Mouse (Mus musculus): Measurements from ENCODE around the gene Gaa. TPM values are rescaled to one million over a fixed set of nuclear protein-coding genes. Genes with fewer than 3 reads are reported as not detected.

Gene Gaa
- polyA plus RNA-seq, 1 experiment = 86.4 TPM

GRCm38 (mm10) chr11:119330592-119330991, 62.9 kb downstream of the Gaa start:
- Histone ChIP-seq H3K27me3 (ENCODE audit: control insufficient read depth, insufficient read depth, insufficient read length) (peaks cover 38% of the 10 kb centered on the region), H3K79me2 (ENCODE audit: control insufficient read depth, insufficient read depth) (no peaks in the 10 kb centered on the region), H3K4me3 (no peak overlapping the region), H3K4me2 (ENCODE audit: low read depth) (no peak overlapping the region), H3K36me3 (ENCODE audit: control insufficient read depth, insufficient read depth) (no peaks in the 10 kb centered on the region), H3ac (ENCODE audit: control insufficient read depth, insufficient read length) (no peak overlapping the region)
- TF ChIP-seq POLR2AphosphoS2 (IDR thresholded peaks at IDR 0.05; ENCODE audit: insufficient read length, low read depth) (no peak), USF1 (IDR thresholded peaks at IDR 0.05; ENCODE audit: low read depth) (no peak), POLR2A (IDR thresholded peaks at IDR 0.05; ENCODE audit: insufficient read length, low read depth) (no peak), REST (IDR thresholded peaks at IDR 0.05; ENCODE audit: insufficient read depth, insufficient read length) (no peak), SRF (IDR thresholded peaks at IDR 0.05; ENCODE audit: control insufficient read depth, insufficient read length, low read depth) (no peak), TCF12 (IDR thresholded peaks at IDR 0.05; ENCODE audit: insufficient read depth, poor library complexity, severe bottlenecking) (no peak), MAX (IDR thresholded peaks at IDR 0.05; ENCODE audit: low read depth) (no peak), CEBPB (IDR thresholded peaks at IDR 0.05; ENCODE audit: insufficient read depth, poor library complexity, severe bottlenecking) (no peak), E2F4 (IDR thresholded peaks at IDR 0.05; ENCODE audit: insufficient read depth) (no peak), MYOD1 (IDR thresholded peaks at IDR 0.05; ENCODE audit: control insufficient read depth in 1 of 3, insufficient read length in 2 of 3, low read depth in 2 of 3) (no peak), TCF3 (IDR thresholded peaks at IDR 0.05; ENCODE audit: insufficient read length, low read depth) (no peak), MYOG (IDR thresholded peaks at IDR 0.05; ENCODE audit: control insufficient read depth in 1 of 3, insufficient read depth in 1 of 3, insufficient read length in 2 of 3, low read depth in 2 of 3) (no peak)

GRCm38 (mm10) chr11:119331970-119332369, 64.3 kb downstream of the Gaa start:
- no peaks in the 10 kb centered on the region for H3K36me3 ChIP-seq (ENCODE audit: control insufficient read depth, insufficient read depth)
- no peak for TF ChIP-seq TCF12 (IDR thresholded peaks at IDR 0.05; ENCODE audit: insufficient read depth, poor library complexity, severe bottlenecking)
- TF ChIP-seq REST (IDR thresholded peaks at IDR 0.05; ENCODE audit: insufficient read depth, insufficient read length) = no peak
- no peak for TF ChIP-seq SRF (IDR thresholded peaks at IDR 0.05; ENCODE audit: control insufficient read depth, insufficient read length, low read depth)
- no peak for TF ChIP-seq TCF3 (IDR thresholded peaks at IDR 0.05; ENCODE audit: insufficient read length, low read depth)
- TF ChIP-seq MAX (IDR thresholded peaks at IDR 0.05; ENCODE audit: low read depth) = no peak
- TF ChIP-seq CEBPB (IDR thresholded peaks at IDR 0.05; ENCODE audit: insufficient read depth, poor library complexity, severe bottlenecking) = no peak
- TF ChIP-seq MYOD1 (IDR thresholded peaks at IDR 0.05; ENCODE audit: control insufficient read depth in 1 of 3, insufficient read length in 2 of 3, low read depth in 2 of 3) = no peak
- no peak for TF ChIP-seq USF1 (IDR thresholded peaks at IDR 0.05; ENCODE audit: low read depth)
- no peak for TF ChIP-seq MYOG (IDR thresholded peaks at IDR 0.05; ENCODE audit: control insufficient read depth in 1 of 3, insufficient read depth in 1 of 3, insufficient read length in 2 of 3, low read depth in 2 of 3)
- no peak for TF ChIP-seq POLR2A (IDR thresholded peaks at IDR 0.05; ENCODE audit: insufficient read length, low read depth)

More at GRCm38 (mm10) chr11:119331970-119332369, 64.3 kb downstream of the Gaa start:
- Histone ChIP-seq H3K79me2 (ENCODE audit: control insufficient read depth, insufficient read depth) (no peaks in the 10 kb centered on the region), H3K4me2 (ENCODE audit: low read depth) (no peak overlapping the region), H3ac (ENCODE audit: control insufficient read depth, insufficient read length) (no peak overlapping the region), H3K4me3 (no peak overlapping the region), H3K27me3 (ENCODE audit: control insufficient read depth, insufficient read depth, insufficient read length) (peaks cover 48% of the 10 kb centered on the region)

Other genes starting within 250 kb of the Gaa start
- gene Cbx2, start 244.9 kb upstream of the Gaa start, polyA plus RNA-seq (2012; fragmentation: generic; extraction: Trizol) = 10.2 TPM
- gene Cbx8, start 226.9 kb upstream of the Gaa start, polyA plus RNA-seq (2012; fragmentation: generic; extraction: Trizol) = 4.9 TPM
- gene Cbx4, start 181.7 kb upstream of the Gaa start, polyA plus RNA-seq (2012; fragmentation: generic; extraction: Trizol) = 29.9 TPM
- gene Tbc1d16, start 39.4 kb upstream of the Gaa start, polyA plus RNA-seq (2012; fragmentation: generic; extraction: Trizol) = 8.5 TPM
- gene Ccdc40, start 39.3 kb upstream of the Gaa start, polyA plus RNA-seq (2012; fragmentation: generic; extraction: Trizol) = 0.07 TPM
- 247 TPM for gene Eif4a3, start 32.2 kb downstream of the Gaa start, polyA plus RNA-seq (2012; fragmentation: generic; extraction: Trizol)
- 1.1 TPM for gene Card14, start 39.9 kb downstream of the Gaa start, polyA plus RNA-seq (2012; fragmentation: generic; extraction: Trizol)
- 4.2 TPM for gene Sgsh, start 87.6 kb downstream of the Gaa start, polyA plus RNA-seq (2012; fragmentation: generic; extraction: Trizol)
- gene Slc26a11, start 87.7 kb downstream of the Gaa start, polyA plus RNA-seq (2012; fragmentation: generic; extraction: Trizol) = 1.5 TPM
- 16.7 TPM for gene Rnf213, start 125.2 kb downstream of the Gaa start, polyA plus RNA-seq (2012; fragmentation: generic; extraction: Trizol)
- 16.6 TPM for gene Endov, start 223.5 kb downstream of the Gaa start, polyA plus RNA-seq (2012; fragmentation: generic; extraction: Trizol)